Mouse (Mus musculus) intestine, embryonic 14.5 days (tissue): Measurements from ENCODE around the gene Katnbl1. TPM values are rescaled to one million over a fixed set of nuclear protein-coding genes. Genes with fewer than 3 reads are reported as not detected.

Experiments used
- ATAC-seq: fragments of 200-750 bp; cut with Nextera tagmentation; replicated peaks from 2 replicates; pipeline ENCODE4 v1.8.0; 2017; ENCODE audit warnings: low read depth, moderate number of reproducible peaks, moderate TSS enrichment, moderate library complexity; ENCODE audit not compliant: low FRiP score, low TSS enrichment
- DNase-seq: peaks from one replicate; pipeline ENCODE4 v3.0.0-alpha.2; 2018; ENCODE audit warnings: low spot score
- H3K27ac ChIP-seq: fragments of 300-500 bp; sonication (generic); 2 replicates; pipeline ENCODE4 v1.5.1; 2014; ENCODE audit warnings: low read depth, mild to moderate bottlenecking, control low read depth
- H3K27me3 ChIP-seq: fragments of 300-500 bp; sonication (generic); replicated peaks from 2 replicates; pipeline ENCODE4 v1.6.1; 2014; ENCODE audit warnings: low read length, control low read depth; ENCODE audit not compliant: control insufficient read depth, insufficient read depth
- H3K36me3 ChIP-seq: fragments of 300-500 bp; sonication (generic); 2 replicates; pipeline ENCODE4 v1.6.1; 2014; ENCODE audit warnings: low read length, control low read depth; ENCODE audit not compliant: control insufficient read depth, insufficient read depth
- H3K4me1 ChIP-seq: fragments of 300-500 bp; sonication (generic); replicated peaks from 2 replicates; pipeline ENCODE4 v1.6.1; 2014; ENCODE audit warnings: low read length, control low read depth, mixed read lengths; ENCODE audit not compliant: control insufficient read depth, insufficient read depth
- H3K4me2 ChIP-seq: fragments of 300-500 bp; sonication (generic); 2 replicates; pipeline ENCODE4 v1.6.1; 2014; ENCODE audit warnings: low read length
- H3K4me3 ChIP-seq: fragments of 300-500 bp; sonication (generic); 2 replicates; pipeline ENCODE4 v1.5.1; 2014; ENCODE audit warnings: low read depth, low read length, control low read depth, mixed read lengths
- H3K9ac ChIP-seq: fragments of 300-500 bp; sonication (generic); 2 replicates; pipeline ENCODE4 v1.6.1; 2014; ENCODE audit warnings: mild to moderate bottlenecking, low read length
- H3K9me3 ChIP-seq: fragments of 300-500 bp; sonication (generic); 2 replicates; pipeline ENCODE4 v1.6.1; 2016; ENCODE audit warnings: low read length, control low read depth; ENCODE audit not compliant: control insufficient read depth
- WGBS: fragments of 180-500 bp; shearing (Covaris S2); extraction: QIAGEN DNeasy Blood & Tissue Kit; methylation state at CpG from one replicate; pipeline ENCODE4 v1.1.7; 2014; 5-methylcytosine and 5-hydroxymethylcytosine counted together
- polyA plus RNA-seq: library from polyadenylated mRNA; unstranded; fragments of >200 nt; fragmentation: Nextera tagmentation; extraction: Ambion mirVana; gene quantifications from 2 replicates; pipeline ENCODE4 v1.2.1, GENCODE M21; 2014

The Katnbl1 gene
- polyA plus RNA-seq, 1 experiment from 2014 or later: 41.3 TPM

- ATAC-seq: no peak
- no peak for DNase-seq
- H3K27ac ChIP-seq: no peak overlapping the region
- no peak overlapping the region for H3K9ac ChIP-seq
- H3K36me3 ChIP-seq: peaks cover 89% of the 10 kb centered on the region
- 84% methylated on average over 12 of the region's 12 CpGs for WGBS
- H3K27me3 ChIP-seq: no peaks in the 10 kb centered on the region
- H3K4me3 ChIP-seq: no peak overlapping the region
- H3K4me1 ChIP-seq: no peaks in the 10 kb centered on the region
- H3K4me2 ChIP-seq: no peak overlapping the region
- no peaks in the 10 kb centered on the region for H3K9me3 ChIP-seq
These were observed 18.8 kb upstream of the Katnbl1 start for GRCm38 (mm10) chr2:112360012-112360780.

GRCm38 (mm10) chr2:112360781-112361169, 18.2 kb upstream of the Katnbl1 start:
- Histone ChIP-seq H3K27ac (no peak overlapping the region), H3K36me3 (peaks cover 86% of the 10 kb centered on the region), H3K4me3 (no peak overlapping the region), H3K9ac (no peak overlapping the region), H3K27me3 (no peaks in the 10 kb centered on the region), H3K4me2 (no peak overlapping the region), H3K4me1 (no peaks in the 10 kb centered on the region), H3K9me3 (no peaks in the 10 kb centered on the region)
- DNase-seq: no peak
- no peak for ATAC-seq
- 90% methylated on average over 2 of the region's 2 CpGs for WGBS

GRCm38 (mm10) chr2:112367222-112367621, 11.8 kb upstream of the Katnbl1 start:
- ATAC-seq (peak; percentile 20; the same call in 1 of the 2 replicates), DNase-seq (peak; percentile 69)
- peak overlapping the region; percentile 71 for H3K9ac ChIP-seq
- WGBS: 20% methylated on average over 15 of the region's 15 CpGs
- H3K27me3 ChIP-seq: no peaks in the 10 kb centered on the region
- H3K4me1 ChIP-seq: peaks cover 9% of the 10 kb centered on the region
- no peaks in the 10 kb centered on the region for H3K9me3 ChIP-seq
- peak overlapping the region; percentile 69; the same call in 1 of the 2 replicates for H3K27ac ChIP-seq
- peak overlapping the region; percentile 94 for H3K4me2 ChIP-seq
- H3K4me3 ChIP-seq: peak overlapping the region; percentile 94
- peaks cover 22% of the 10 kb centered on the region for H3K36me3 ChIP-seq

- WGBS: 2% methylated on average over 46 of the region's 46 CpGs
- peak within 1 kb of the TSS; percentile 71 for H3K9ac ChIP-seq
These were observed 11.0 kb upstream of the Katnbl1 start, which contains the start of gene Emc4 for GRCm38 (mm10) chr2:112367726-112368673. Gene Emc4, minus strand, starts transcription at chr2:112368027.

GRCm38 (mm10) chr2:112369941-112370340, 9.1 kb upstream of the Katnbl1 start:
- ATAC-seq (no peak), DNase-seq (no peak)
- Histone ChIP-seq H3K9me3 (no peaks in the 10 kb centered on the region), H3K4me3 (no peak overlapping the region), H3K36me3 (no peaks in the 10 kb centered on the region), H3K9ac (no peak overlapping the region), H3K27me3 (no peaks in the 10 kb centered on the region), H3K4me2 (no peak overlapping the region), H3K27ac (no peak overlapping the region), H3K4me1 (peaks cover 9% of the 10 kb centered on the region)
- WGBS: 71% methylated on average over 5 of the region's 5 CpGs

More at GRCm38 (mm10) chr2:112367726-112368673, 11.0 kb upstream of the Katnbl1 start, which contains the start of gene Emc4:
- H3K9me3 ChIP-seq: no peaks in the 10 kb centered on the region
- H3K4me2 ChIP-seq: peak within 1 kb of the TSS; percentile 94
- peak; percentile 98 for DNase-seq
- H3K4me1 ChIP-seq: peaks cover 9% of the 10 kb centered on the region
- H3K36me3 ChIP-seq: peaks cover 16% of the 10 kb centered on the region
- peak within 1 kb of the TSS; percentile 94 for H3K4me3 ChIP-seq
- ATAC-seq: peak; percentile 88
- H3K27ac ChIP-seq: peak within 1 kb of the TSS; percentile 69
- no peaks in the 10 kb centered on the region for H3K27me3 ChIP-seq

- no peak for ATAC-seq
These were observed 5.9 kb upstream of the Katnbl1 start for GRCm38 (mm10) chr2:112373141-112373540.

GRCm38 (mm10) chr2:112374610-112375009, 4.4 kb upstream of the Katnbl1 start:
- H3K4me3 ChIP-seq: no peak overlapping the region
- no peaks in the 10 kb centered on the region for H3K36me3 ChIP-seq
- no peak overlapping the region for H3K27ac ChIP-seq
- DNase-seq: no peak
- H3K9ac ChIP-seq: no peak overlapping the region
- no peak overlapping the region for H3K4me2 ChIP-seq
- H3K4me1 ChIP-seq: no peaks in the 10 kb centered on the region
- H3K27me3 ChIP-seq: no peaks in the 10 kb centered on the region
- no peaks in the 10 kb centered on the region for H3K9me3 ChIP-seq
- ATAC-seq: no peak
- WGBS: 49% methylated on average over 5 of the region's 5 CpGs

More at GRCm38 (mm10) chr2:112373141-112373540, 5.9 kb upstream of the Katnbl1 start:
- no peak overlapping the region for H3K9ac ChIP-seq
- H3K9me3 ChIP-seq: no peaks in the 10 kb centered on the region
- H3K27ac ChIP-seq: no peak overlapping the region
- no peak for DNase-seq
- H3K4me1 ChIP-seq: no peaks in the 10 kb centered on the region
- H3K27me3 ChIP-seq: no peaks in the 10 kb centered on the region
- H3K4me3 ChIP-seq: no peak overlapping the region
- 77% methylated on average over 4 of the region's 4 CpGs for WGBS
- H3K4me2 ChIP-seq: no peak overlapping the region
- no peaks in the 10 kb centered on the region for H3K36me3 ChIP-seq

- Histone ChIP-seq H3K9me3 (no peaks in the 10 kb centered on the region), H3K27ac (peak overlapping the region; percentile 80; the same call in 1 of the 2 replicates), H3K4me2 (peak overlapping the region; percentile 67), H3K36me3 (no peaks in the 10 kb centered on the region), H3K9ac (peak overlapping the region; percentile 92), H3K27me3 (no peaks in the 10 kb centered on the region), H3K4me3 (peak overlapping the region; percentile 88), H3K4me1 (0 out of 2 replicates have a peak, but pooled peaks cover 7% of the 10 kb centered on the region)
- whole genome bisulfite sequencing: 44% methylated on average over 8 of the region's 8 CpGs
- DNase-seq: no peak
- no peak for ATAC-seq
These were observed 1.1 kb downstream of the Katnbl1 start for GRCm38 (mm10) chr2:112380131-112380530.
